Mouse (Mus musculus) cortical plate, adult 2 months (tissue): ENCODE data around the gene Zfp872. TPM values are rescaled to one million over a fixed set of nuclear protein-coding genes. Genes with fewer than 3 reads are reported as not detected.

Experiments used
- H3K27ac ChIP-seq: fragments of 200-500 bp; 2 replicates; pipeline ENCODE4 v1.5.1; 2012; ENCODE audit warnings: low read length, control low read depth, inconsistent platforms; ENCODE audit not compliant: insufficient read depth
- H3K4me1 ChIP-seq: fragments of 200-500 bp; 2 replicates; pipeline ENCODE4 v1.6.1; 2011; ENCODE audit warnings: low read length; ENCODE audit not compliant: control insufficient read depth, insufficient read depth
- H3K4me3 ChIP-seq: fragments of 200-500 bp; 2 replicates; pipeline ENCODE4 v1.5.1; 2011; ENCODE audit warnings: mild to moderate bottlenecking, low read length, control low read depth; ENCODE audit not compliant: insufficient read depth
- CTCF ChIP-seq: fragments of 200-500 bp; IDR thresholded peaks from 2 replicates; pipeline ENCODE4 v1.5.1; 2011; ENCODE audit warnings: mild to moderate bottlenecking, control low read depth, low read length; ENCODE audit not compliant: insufficient read depth; ENCODE audit errors: extremely low read depth
- POLR2A ChIP-seq: fragments of 200-500 bp; IDR thresholded peaks from 2 replicates; pipeline ENCODE4 v1.6.1; 2011; ENCODE audit warnings: mild to moderate bottlenecking, low read length, control low read depth; ENCODE audit not compliant: insufficient read depth; ENCODE audit errors: extremely low read depth
- polyA plus RNA-seq: library from polyadenylated mRNA; depleted of rRNA; stranded (reverse); fragments of >200 nt; gene quantifications from 2 replicates; pipeline ENCODE4 v1.2.3, GENCODE M21; 2012

Gene Zfp872
- polyA plus RNA-seq, 1 experiment: 0.08 TPM

- TF ChIP-seq CTCF: no peak
- no peak for TF ChIP-seq POLR2A
- Histone ChIP-seq H3K27ac (no peak overlapping the region), H3K4me1 (peaks cover 2% of the 10 kb centered on the region; the same call in 1 of the 2 replicates), H3K4me3 (no peak overlapping the region)
Observed at GRCm38 (mm10) chr9:22167751-22168150, 20.1 kb upstream of the Zfp872 start.

GRCm38 (mm10) chr9:22169327-22169726 lies 18.6 kb upstream of the Zfp872 start:
- no peak overlapping the region for H3K27ac ChIP-seq
- no peak overlapping the region for H3K4me3 ChIP-seq
- peaks cover 2% of the 10 kb centered on the region; the same call in 1 of the 2 replicates for H3K4me1 ChIP-seq
- TF ChIP-seq POLR2A: no peak
- no peak for TF ChIP-seq CTCF

GRCm38 (mm10) chr9:22172318-22172717 lies 15.6 kb upstream of the Zfp872 start:
- no peak overlapping the region for H3K27ac ChIP-seq

DNA sequence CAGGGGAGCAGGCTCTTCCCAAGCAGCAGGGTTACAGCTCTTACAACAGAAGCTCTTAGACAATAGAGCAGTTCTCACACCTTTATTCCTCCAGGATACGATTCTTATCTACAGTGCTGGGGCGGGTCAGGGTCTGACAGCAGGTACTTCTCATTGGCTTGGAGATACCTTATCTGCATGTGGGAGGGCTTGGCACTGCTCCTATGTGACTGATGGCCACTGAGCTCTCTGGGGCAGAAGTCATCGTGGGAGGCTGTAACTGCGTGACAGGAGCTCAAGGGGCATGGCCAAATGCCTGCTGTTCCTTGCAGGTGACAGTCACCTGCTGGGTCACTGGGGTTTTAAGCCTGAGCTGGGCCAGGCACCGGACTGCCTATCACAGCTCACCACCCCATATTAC lies 8.5 kb downstream of the Zfp872 start:
- Histone ChIP-seq H3K27ac (no peak overlapping the region), H3K4me1 (no peaks in the 10 kb centered on the region), H3K4me3 (no peak overlapping the region)
- TF ChIP-seq POLR2A: no peak

More at GRCm38 (mm10) chr9:22172318-22172717, 15.6 kb upstream of the Zfp872 start:
- TF ChIP-seq POLR2A (no peak), CTCF (no peak)
- Histone ChIP-seq H3K4me1 (no peaks in the 10 kb centered on the region), H3K4me3 (no peak overlapping the region)

GRCm38 (mm10) chr9:22213785-22214194 lies 25.9 kb downstream of the Zfp872 start:
- no peak overlapping the region for H3K27ac ChIP-seq
- H3K4me3 ChIP-seq: no peak overlapping the region
- TF ChIP-seq POLR2A: no peak
- no peak for TF ChIP-seq CTCF
- no peaks in the 10 kb centered on the region for H3K4me1 ChIP-seq

GRCm38 (mm10) chr9:22214549-22214948 lies 26.7 kb downstream of the Zfp872 start:
- no peak for TF ChIP-seq POLR2A
- no peak for TF ChIP-seq CTCF
- Histone ChIP-seq H3K4me1 (no peaks in the 10 kb centered on the region), H3K4me3 (no peak overlapping the region), H3K27ac (no peak overlapping the region)

- H3K27ac ChIP-seq: no peak overlapping the region
- H3K4me3 ChIP-seq: no peak overlapping the region
Observed at GRCm38 (mm10) chr9:22216705-22217104, 28.8 kb downstream of the Zfp872 start.

GRCm38 (mm10) chr9:22217858-22218493 lies 30.1 kb downstream of the Zfp872 start:
- Histone ChIP-seq H3K4me3 (no peak overlapping the region), H3K27ac (no peak overlapping the region), H3K4me1 (no peaks in the 10 kb centered on the region)
- TF ChIP-seq POLR2A: no peak
- no peak for TF ChIP-seq CTCF

More at GRCm38 (mm10) chr9:22216705-22217104, 28.8 kb downstream of the Zfp872 start:
- TF ChIP-seq POLR2A: no peak
- TF ChIP-seq CTCF: no peak
- H3K4me1 ChIP-seq: no peaks in the 10 kb centered on the region

DNA sequence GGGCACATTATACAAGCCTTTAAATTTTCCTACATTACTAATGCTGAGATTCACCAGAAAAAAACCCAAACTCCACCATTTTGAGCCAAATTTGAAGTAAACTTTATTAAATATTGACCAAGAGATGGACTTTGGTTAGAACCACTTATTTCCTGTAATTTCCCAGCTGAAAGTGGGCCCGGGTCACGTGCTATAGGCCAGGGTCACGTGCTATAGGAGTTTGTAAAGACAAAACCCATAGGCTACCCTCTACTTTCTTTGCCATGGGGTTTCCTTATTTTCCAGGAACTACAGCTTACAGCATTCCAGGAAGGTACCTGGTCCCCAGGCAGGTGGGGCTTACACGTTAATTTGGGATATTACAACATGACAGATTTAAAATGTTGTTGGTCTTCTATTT lies 36.2 kb downstream of the Zfp872 start:
- H3K4me3 ChIP-seq: no peak overlapping the region
- no peak overlapping the region for H3K27ac ChIP-seq
- H3K4me1 ChIP-seq: no peaks in the 10 kb centered on the region
- TF ChIP-seq POLR2A: no peak
- TF ChIP-seq CTCF: no peak

DNA sequence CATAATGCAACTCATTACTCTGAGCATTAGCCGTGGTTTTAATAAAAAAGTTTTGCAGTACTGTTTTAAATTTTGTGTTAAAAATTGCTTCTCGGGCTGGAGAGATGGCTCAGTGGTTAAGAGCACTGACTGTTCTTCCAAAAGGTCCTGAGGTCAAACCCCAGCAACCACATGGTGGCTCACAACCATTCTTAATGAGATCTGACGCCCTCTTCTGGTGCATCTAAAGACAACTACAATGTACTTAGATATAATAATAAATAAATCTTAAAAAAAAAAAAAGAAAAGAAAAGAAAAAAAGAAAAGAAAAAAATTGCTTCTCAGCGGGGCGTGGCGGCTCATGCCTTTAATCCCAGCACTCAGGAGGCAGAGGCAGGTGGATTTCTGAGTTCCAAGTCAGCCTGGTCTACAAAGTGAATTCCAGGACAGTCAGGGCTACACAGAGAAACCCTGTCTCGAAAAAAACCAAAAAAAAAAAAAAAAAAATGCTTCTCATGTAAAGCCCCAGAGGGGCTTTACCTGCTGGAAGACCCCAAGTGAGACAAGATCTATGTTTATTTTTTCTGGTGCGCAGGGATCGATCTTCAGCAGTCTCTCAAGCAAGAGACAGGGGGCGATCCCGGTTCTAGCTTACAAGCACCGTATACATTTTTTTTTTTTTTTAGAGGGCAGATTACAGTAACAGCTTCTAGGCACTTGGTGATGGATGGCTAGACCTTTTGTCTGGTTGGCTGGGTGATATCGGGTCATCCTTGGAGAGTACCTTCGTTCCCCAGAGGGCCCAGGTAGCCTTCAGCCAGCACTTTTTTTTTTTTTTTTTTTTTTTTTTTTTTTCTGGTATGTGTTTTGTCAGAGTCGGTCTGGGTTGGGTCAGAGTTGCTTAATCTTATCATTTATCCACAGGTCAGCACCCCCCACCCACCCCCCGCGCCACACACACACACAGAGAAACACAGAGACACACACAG lies 36.9 kb downstream of the Zfp872 start:
- Histone ChIP-seq H3K4me1 (no peaks in the 10 kb centered on the region), H3K27ac (no peak overlapping the region), H3K4me3 (peak overlapping the region; percentile 46)
- TF ChIP-seq CTCF (no peak), POLR2A (no peak)
